Mouse (Mus musculus): Measurements from ENCODE around the gene Prrt4.

The Prrt4 gene

GRCm38 (mm10) chr6:29147407-29148010 lies 31.9 kb downstream of the Prrt4 start:
- no peak for DNase-seq (ENCODE audit: low spot score)

GRCm38 (mm10) chr6:29146641-29147040 lies 32.7 kb downstream of the Prrt4 start:
- DNase-seq (ENCODE audit: low spot score): no peak

- no peak for DNase-seq (ENCODE audit: low spot score)
Observed at GRCm38 (mm10) chr6:29145456-29146307, 33.7 kb downstream of the Prrt4 start.

GRCm38 (mm10) chr6:29144971-29145370 lies 34.4 kb downstream of the Prrt4 start:
- DNase-seq (ENCODE audit: low spot score): no peak

GRCm38 (mm10) chr6:29143608-29144007 lies 35.8 kb downstream of the Prrt4 start:
- DNase-seq (ENCODE audit: low spot score): peak; percentile 28

GRCm38 (mm10) chr6:29137441-29137840 lies 41.9 kb downstream of the Prrt4 start:
- no peak for DNase-seq (ENCODE audit: low spot score)

GRCm38 (mm10) chr6:29133100-29133499 lies 46.3 kb downstream of the Prrt4 start:
- no peak for DNase-seq (ENCODE audit: low spot score)

- no peak for DNase-seq (ENCODE audit: low spot score)
Observed at GRCm38 (mm10) chr6:29126878-29127426, 52.4 kb downstream of the Prrt4 start.

- no peak for DNase-seq (ENCODE audit: low spot score)
Observed at GRCm38 (mm10) chr6:29119990-29120389, 59.4 kb downstream of the Prrt4 start.
